9 mouse cellular contexts compared by ENCODE assay signal in the genomic region with DNA sequence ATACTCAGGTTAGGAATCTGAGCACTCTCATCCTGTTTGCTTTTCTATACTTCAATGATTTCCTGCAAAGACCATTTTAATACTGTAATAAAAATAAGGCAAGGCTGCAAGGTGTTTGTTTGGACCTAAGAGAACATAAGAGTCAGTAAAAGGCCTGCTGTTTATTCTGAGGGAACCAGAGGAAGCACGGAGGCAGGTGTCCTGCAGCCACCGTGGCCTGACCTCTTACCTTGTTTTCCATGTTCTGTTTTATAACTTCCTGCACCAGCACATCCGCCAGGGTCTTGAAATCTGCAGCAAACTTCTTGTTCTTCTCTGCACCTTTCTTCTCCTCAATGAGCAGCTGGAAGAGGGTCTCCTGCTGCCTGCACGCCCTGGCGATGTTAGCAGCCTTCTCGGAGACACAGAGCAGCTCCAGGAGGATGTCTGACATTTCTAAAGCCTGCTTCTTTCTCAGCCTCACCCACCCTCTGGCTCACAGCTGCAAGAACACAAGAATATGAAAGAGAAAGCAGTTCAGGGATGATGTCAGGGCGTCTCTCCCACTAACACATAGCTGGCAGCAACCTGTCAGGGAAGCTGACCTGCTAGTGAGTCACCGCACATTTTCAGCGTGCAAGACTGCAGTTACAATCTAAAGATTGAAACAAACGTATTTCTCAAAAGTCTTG. TPM values are rescaled to one million over a fixed set of nuclear protein-coding genes. Genes with fewer than 3 reads are reported as not detected.
A peak's percentile ranks its signal among the peaks of the same experiment; 100 is the strongest.
DNase-seq lines count a peak whose midpoint lies in the region; ATAC-seq lines count a peak whose summit lies in the region.
"Had no signal": no experiment of that assay in that cellular context is flagged by ENCODE, and none has a peak within 500 bp of the region (broad histone marks: within the 10 kb centered on the region; RNA-seq: fewer than 3 reads in every experiment).

No protein-coding gene starts in this region.

- no peaks in the 10 kb centered on the region for H3K27me3 ChIP-seq in neural tube, embryonic 13.5 days
- no peaks in the 10 kb centered on the region for H3K27me3 ChIP-seq in stomach, embryonic 15.5 days (replicated peaks)

- no peaks in the 10 kb centered on the region for H3K9me3 ChIP-seq in neural tube, embryonic 13.5 days
- H3K9me3 ChIP-seq in stomach, embryonic 15.5 days = no peaks in the 10 kb centered on the region
- H3K9me3 ChIP-seq: G1E had no signal

- peak; percentile 25 for DNase-seq in cerebellum, adult 8-10 months
- DNase-seq in cerebellum, postnatal 36 days = no peak
- no peak for DNase-seq in neural tube, embryonic 10.5 days (ENCODE audit: extremely low spot score, low spot score)
- peak; percentile 44 to 52 for DNase-seq in heart, postnatal 10 days
- DNase-seq in lung, postnatal 14 days = peak; percentile 13
- DNase-seq in urinary bladder, postnatal 25 days (ENCODE audit: low spot score) = no peak

- no peak overlapping the region for H3K4me2 ChIP-seq in neural tube, embryonic 13.5 days
- H3K4me2 ChIP-seq in stomach, embryonic 15.5 days = peak overlapping the region; percentile 29

- 78% methylated on average over 10 of the region's 10 CpGs for WGBS in neural tube, embryonic 13.5 days
- 45% methylated on average over 10 of the region's 10 CpGs for WGBS in stomach, embryonic 15.5 days

- no peak overlapping the region for H3K9ac ChIP-seq in neural tube, embryonic 13.5 days
- no peak overlapping the region for H3K9ac ChIP-seq in stomach, embryonic 15.5 days

- 0 out of 2 replicates have a peak, but pooled peaks cover 4% of the 10 kb centered on the region for H3K4me1 ChIP-seq in neural tube, embryonic 13.5 days (replicated peaks)
- peaks cover 11% of the 10 kb centered on the region; the same call in 1 of the 2 replicates for H3K4me1 ChIP-seq in stomach, embryonic 15.5 days

- peak overlapping the region; percentile 23 for H3K27ac ChIP-seq in neural tube, embryonic 13.5 days (replicated peaks)
- peak overlapping the region; percentile 51; the same call in 1 of the 2 replicates for H3K27ac ChIP-seq in stomach, embryonic 15.5 days

- ATAC-seq in neural tube, embryonic 13.5 days (ENCODE audit: low read depth) = no peak
- peak; percentile 23; the same call in 1 of the 2 replicates for ATAC-seq in stomach, embryonic 15.5 days (ENCODE audit: insufficient read depth, low FRiP score, low read depth)

- peaks cover 9% of the 10 kb centered on the region for H3K36me3 ChIP-seq in neural tube, embryonic 13.5 days
- H3K36me3 ChIP-seq in stomach, embryonic 15.5 days = no peaks in the 10 kb centered on the region
- H3K36me3 ChIP-seq: G1E had no signal

- intact Hi-C loops in heart, postnatal 10 days (cut with DNase I) = no loop called here

- H3K4me3 ChIP-seq in neural tube, embryonic 13.5 days = no peak overlapping the region
- no peak overlapping the region for H3K4me3 ChIP-seq in stomach, embryonic 15.5 days (replicated peaks)

RNA-seq across cellular contexts. Expression of gene Inpp1, which starts 18.3 kb away (rescaled TPM):
- polyA plus RNA-seq in neural tube, embryonic 13.5 days (2015; fragmentation: Nextera tagmentation; extraction: Ambion mirVana) = 28.6 and 29.3 TPM in 2 replicates
- total RNA-seq in heart, postnatal 10 days (2021) = 10 to 100 TPM; 23.0 to 25.8 TPM
- polyA plus RNA-seq in stomach, embryonic 15.5 days (2015; fragmentation: Nextera tagmentation; extraction: Ambion mirVana) = 15.9 and 19.8 TPM in 2 replicates
- polyA plus RNA-seq: G1E had no signal

RNA-seq across cellular contexts. Expression of gene Hibch, which starts 45.5 kb away (rescaled TPM):
- polyA plus RNA-seq in neural tube, embryonic 13.5 days (2015; fragmentation: Nextera tagmentation; extraction: Ambion mirVana) = 34.3 and 34.4 TPM in 2 replicates
- total RNA-seq in heart, postnatal 10 days (2021) = 10 to 100 TPM; 62.1 to 63.6 TPM
- 22.3 and 25.2 TPM in 2 replicates for polyA plus RNA-seq in stomach, embryonic 15.5 days (2015; fragmentation: Nextera tagmentation; extraction: Ambion mirVana)

Comparison
In these comparisons a context has a peak if more than half of its experiments do, and no peak if none do; other contexts are left out.
1. DNase-seq: peak in cerebellum, adult 8-10 months (single experiment), heart, postnatal 10 days (2 of 2) and lung, postnatal 14 days (single experiment); none in cerebellum, postnatal 36 days (0 of 2), neural tube, embryonic 10.5 days (single experiment) and urinary bladder, postnatal 25 days (single experiment).